Mouse (Mus musculus) naive thymus-derived CD4-positive, alpha-beta T cell, adult 5 months (primary cell): ENCODE data around the gene Olfr309. TPM values are rescaled to one million over a fixed set of nuclear protein-coding genes. Genes with fewer than 3 reads are reported as not detected.

Experiments
- polyA plus RNA-seq: library from polyadenylated mRNA; unstranded; fragments of 100-300 nt; shearing (Covaris generic); gene quantifications from one replicate; pipeline ENCODE4 v1.2.1, GENCODE M21; 2017

Gene Olfr309
- polyA plus RNA-seq = not detected

DNA sequence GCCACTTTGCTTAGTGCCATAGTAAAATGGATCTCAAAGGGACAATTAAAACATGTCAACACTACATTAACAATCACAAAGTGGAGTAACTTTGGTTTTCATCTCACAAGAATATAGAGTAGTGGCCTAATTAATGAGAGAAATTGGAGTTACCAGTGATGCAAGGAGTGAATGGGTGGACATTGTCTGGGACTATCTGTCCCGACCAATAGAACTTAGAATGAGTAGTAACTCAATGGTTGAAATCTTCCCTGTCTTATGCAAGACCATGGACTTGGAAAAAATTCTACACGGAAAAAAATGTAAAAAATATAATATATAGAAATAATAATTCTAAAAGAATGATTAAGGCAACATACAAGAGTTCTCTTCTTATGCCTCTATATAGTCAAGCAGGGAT, at the start of gene Olfr309:
TSS of gene Olfr309 (minus strand) at position 101 of the 400 bp plus-strand sequence.

DNA sequence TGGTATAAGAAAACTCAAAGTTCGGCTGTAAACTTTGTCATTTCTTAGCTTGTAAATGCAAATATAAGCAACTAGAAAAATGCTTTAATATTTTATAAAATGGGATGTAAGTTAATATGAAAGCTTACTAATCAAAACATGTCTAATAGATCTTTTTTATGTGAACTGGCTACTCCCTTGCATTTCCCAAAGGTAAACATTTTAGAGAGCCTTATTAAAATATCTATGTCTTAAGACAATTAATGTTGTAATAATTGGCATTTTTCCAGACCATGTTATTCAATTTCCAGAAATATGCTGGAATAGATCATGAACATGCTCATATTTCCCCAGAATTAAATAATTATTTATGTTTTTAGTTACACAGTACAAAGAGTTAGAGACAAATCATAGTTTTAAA, 24.0 kb upstream of the Olfr309 start, which contains the start of gene Olfr307:
TSS of gene Olfr307 (minus strand) at position 101 of the 400 bp plus-strand sequence.

GRCm38 (mm10) chr7:86325530-86325929, 12.0 kb upstream of the Olfr309 start, which contains the start of gene Olfr308:
Gene Olfr308, minus strand, starts transcription at chr7:86325630.

GRCm38 (mm10) chr7:86277072-86277471, 36.4 kb downstream of the Olfr309 start, which contains the start of gene Olfr310:
Gene Olfr310, minus strand, starts transcription at chr7:86277172.

Other genes starting within 250 kb of the Olfr309 start
- gene Vmn2r75, start 141.9 kb downstream of the Olfr309 start, polyA plus RNA-seq = not detected
- 0.07 TPM for gene Vmn2r76, start 67.4 kb downstream of the Olfr309 start, polyA plus RNA-seq
- not detected for gene Olfr310, start 36.5 kb downstream of the Olfr309 start, polyA plus RNA-seq
- not detected for gene Olfr308, start 11.9 kb upstream of the Olfr309 start, polyA plus RNA-seq
- gene Olfr307, start 23.9 kb upstream of the Olfr309 start, polyA plus RNA-seq = not detected
- not detected for gene Olfr305, start 53.2 kb upstream of the Olfr309 start, polyA plus RNA-seq
- not detected for gene Olfr304, start 73.0 kb upstream of the Olfr309 start, polyA plus RNA-seq
- gene Olfr303, start 84.1 kb upstream of the Olfr309 start, polyA plus RNA-seq = not detected
- not detected for gene Olfr301, start 90.1 kb upstream of the Olfr309 start, polyA plus RNA-seq
- gene Olfr299, start 146.2 kb upstream of the Olfr309 start, polyA plus RNA-seq = not detected
- gene Olfr298, start 178.8 kb upstream of the Olfr309 start, polyA plus RNA-seq = not detected
- gene Olfr297, start 206.3 kb upstream of the Olfr309 start, polyA plus RNA-seq = not detected